Mouse (Mus musculus): ENCODE results near the gene Klk10. TPM values are rescaled to one million over a fixed set of nuclear protein-coding genes. Genes with fewer than 3 reads are reported as not detected.

The Klk10 gene
- not detected in 2 replicates for total RNA-seq (2015; ENCODE audit: low replicate concordance)
- total RNA-seq (2017; ENCODE audit: low replicate concordance) = not detected in 2 replicates

DNA sequence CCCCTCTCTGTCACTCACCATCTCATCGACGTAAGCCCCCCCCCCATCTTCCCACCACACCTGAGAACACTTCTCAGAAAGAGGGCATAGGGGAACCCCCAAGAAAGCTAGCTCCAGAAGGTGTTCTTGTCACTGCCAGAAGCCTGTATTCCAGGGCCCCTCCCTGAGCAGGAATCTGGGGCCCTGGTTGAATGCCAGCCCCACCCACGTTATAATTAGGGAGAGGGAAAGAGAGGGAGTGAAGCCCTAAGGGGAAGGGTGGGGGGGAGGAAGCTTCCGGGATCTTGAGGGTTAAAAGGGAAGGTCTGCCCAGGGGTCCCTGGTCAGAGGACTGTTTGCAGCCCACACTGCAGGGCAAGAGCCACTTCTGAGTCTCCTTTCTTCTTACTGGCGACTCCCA lies at the start of gene Klk10:
Gene Klk10 (plus strand): TSS at position 290 of the 400 bp plus-strand sequence.
- ATAC-seq (replicated peaks; ENCODE audit: low FRiP score, poor library complexity, severe bottlenecking) = no peak

DNA sequence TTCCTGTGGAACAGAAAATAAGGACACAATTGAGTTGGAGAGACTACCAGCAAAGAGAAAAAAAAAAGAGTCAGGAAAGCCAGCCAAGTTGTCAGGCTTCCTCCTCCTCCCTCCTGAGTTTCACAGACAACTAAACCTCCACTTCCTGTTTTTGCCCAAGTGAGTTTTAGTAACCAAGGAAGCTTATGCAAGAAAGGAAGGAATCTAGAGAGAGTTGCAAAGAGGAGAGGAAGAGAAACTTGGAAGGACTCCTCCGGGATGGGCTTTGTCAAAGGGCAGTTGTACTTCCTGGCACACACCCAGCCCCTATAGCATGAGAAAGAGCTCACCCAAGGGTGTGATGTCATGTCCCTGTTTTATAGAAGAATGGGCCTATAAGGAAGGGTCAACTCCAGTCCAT lies 33.0 kb upstream of the Klk10 start:
- no peak for ATAC-seq (replicated peaks; ENCODE audit: low FRiP score, poor library complexity, severe bottlenecking)

DNA sequence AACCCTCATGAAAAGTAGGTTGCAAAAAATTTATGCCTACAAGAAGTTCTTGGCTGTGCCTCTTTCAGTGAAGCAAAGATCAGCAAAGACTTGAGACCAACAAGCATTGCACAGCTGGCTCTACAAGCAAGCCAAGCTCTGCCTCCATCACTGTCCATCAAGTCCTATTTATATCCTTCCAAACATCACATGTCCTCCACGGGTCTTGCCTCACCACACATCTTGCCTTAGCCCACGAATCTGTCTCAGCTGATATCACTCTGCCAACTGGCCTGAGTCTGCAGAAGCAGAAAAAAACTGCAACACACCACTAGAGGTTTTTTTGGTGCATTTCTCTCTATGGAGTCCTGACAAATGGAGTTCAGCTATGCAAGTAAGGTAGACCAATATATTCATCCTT lies 28.0 kb upstream of the Klk10 start:
- ATAC-seq (replicated peaks; ENCODE audit: low FRiP score, poor library complexity, severe bottlenecking) = no peak

DNA sequence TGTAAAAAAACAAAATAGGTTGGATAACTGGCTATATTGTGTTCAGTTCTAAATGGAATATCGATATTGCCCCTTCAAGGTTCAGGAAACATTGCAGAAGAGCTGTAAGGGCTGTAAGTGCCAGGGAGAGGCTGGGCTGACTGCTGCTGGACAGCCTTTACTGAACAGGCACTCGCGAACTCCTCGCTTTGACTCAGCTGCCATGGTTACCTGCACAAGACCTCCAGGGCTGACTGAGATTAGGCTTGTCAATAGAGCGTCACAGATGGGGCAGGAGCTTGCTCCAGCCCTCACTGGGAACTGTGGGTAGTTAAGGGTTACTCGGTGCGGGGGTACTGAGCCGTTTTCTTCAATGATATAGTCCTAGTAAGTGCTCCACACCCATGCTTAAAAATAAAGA lies 14.4 kb upstream of the Klk10 start:
- ATAC-seq (replicated peaks; ENCODE audit: low FRiP score, poor library complexity, severe bottlenecking) = no peak

DNA sequence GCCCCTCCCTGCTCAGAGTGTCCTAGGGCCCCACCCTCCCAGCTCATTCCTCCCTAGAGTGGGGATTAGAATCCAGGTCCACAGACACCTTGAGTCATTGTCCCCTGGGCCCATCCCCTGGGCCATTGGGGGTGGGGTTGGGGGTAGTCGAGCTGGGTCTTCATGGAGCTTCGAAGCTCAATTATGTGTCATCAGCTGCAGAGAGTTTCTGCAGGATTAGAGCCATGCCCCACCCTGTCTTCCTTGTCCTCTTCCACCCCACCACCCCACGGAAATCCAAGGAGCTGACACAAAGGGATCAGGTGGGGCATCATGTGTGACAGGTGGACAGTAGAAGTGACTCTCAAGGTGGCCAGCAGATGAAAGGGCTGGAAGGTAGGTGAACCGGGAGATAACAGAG lies 12.2 kb upstream of the Klk10 start, which contains the start of gene Klk12:
Gene Klk12 (plus strand): TSS at position 301 of the 400 bp plus-strand sequence.
- no peak for ATAC-seq (replicated peaks; ENCODE audit: low FRiP score, poor library complexity, severe bottlenecking)

DNA sequence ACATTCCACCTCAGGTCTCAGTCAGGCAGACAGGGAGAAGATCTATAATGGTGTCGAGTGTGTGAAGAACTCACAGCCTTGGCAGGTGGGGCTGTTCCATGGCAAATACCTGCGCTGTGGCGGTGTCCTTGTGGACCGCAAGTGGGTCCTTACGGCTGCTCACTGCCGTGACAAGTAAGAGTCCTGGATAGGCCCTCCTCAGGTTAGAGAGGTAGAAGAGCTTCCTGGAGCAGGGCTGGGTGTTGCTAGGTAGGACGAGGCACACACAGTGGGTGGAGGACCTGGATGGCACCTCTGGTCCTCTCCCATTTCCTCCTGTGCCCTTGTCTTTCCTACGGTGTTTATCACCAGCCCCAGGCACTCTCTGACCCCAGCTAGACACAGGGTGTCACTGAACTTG lies 11.2 kb upstream of the Klk10 start:
- no peak for ATAC-seq (replicated peaks; ENCODE audit: low FRiP score, poor library complexity, severe bottlenecking)

DNA sequence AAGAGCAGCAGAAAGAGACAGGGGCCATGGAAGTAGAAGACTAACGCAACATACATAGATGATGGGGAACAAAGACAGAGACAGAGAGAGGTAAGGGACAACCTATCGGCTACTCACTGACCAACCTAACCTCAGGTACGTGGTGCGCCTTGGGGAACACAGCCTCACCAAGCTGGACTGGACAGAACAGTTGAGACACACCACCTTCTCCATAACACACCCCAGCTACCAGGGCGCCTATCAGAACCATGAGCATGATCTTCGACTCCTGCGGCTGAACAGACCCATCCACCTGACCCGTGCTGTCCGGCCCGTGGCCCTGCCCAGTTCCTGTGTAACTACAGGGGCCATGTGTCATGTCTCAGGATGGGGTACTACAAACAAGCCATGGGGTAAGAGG lies 10.1 kb upstream of the Klk10 start:
- no peak for ATAC-seq (replicated peaks; ENCODE audit: low FRiP score, poor library complexity, severe bottlenecking)

DNA sequence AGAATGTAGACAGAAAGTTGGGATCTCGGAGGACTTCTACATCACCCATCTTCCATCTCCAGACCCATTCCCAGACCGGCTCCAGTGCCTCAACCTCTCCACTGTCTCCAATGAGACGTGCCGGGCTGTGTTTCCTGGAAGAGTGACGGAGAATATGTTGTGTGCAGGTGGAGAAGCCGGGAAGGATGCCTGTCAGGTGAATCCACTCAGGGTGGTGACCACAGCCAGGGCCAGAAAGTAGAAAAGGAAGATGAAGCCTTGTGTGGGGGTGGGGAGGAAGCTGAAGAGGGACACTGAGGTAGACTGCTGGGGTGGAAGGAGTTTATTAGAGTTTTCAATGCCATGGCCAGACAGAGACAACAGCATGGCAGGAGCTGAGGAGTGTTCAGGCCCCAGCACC lies 8.9 kb upstream of the Klk10 start:
- ATAC-seq (replicated peaks; ENCODE audit: low FRiP score, poor library complexity, severe bottlenecking) = no peak

DNA sequence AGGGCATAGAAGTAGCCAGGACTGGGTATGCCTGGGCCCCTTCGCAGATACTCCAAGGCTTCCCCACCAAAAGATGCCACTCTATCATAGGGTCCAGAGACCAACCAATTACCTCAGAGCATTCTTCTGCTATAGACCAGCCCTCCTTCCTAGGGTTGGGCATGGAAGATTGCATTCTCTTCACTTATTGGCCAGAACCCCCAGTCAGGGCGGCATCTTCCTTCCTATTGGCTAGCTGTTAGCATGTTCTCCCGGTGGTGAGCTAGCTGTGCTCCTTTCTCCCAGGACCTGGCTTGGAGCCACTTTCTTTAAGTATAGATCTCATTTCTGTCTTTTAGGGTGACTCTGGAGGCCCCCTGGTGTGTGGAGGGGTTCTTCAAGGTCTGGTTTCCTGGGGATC lies 7.9 kb upstream of the Klk10 start:
- no peak for ATAC-seq (replicated peaks; ENCODE audit: low FRiP score, poor library complexity, severe bottlenecking)

DNA sequence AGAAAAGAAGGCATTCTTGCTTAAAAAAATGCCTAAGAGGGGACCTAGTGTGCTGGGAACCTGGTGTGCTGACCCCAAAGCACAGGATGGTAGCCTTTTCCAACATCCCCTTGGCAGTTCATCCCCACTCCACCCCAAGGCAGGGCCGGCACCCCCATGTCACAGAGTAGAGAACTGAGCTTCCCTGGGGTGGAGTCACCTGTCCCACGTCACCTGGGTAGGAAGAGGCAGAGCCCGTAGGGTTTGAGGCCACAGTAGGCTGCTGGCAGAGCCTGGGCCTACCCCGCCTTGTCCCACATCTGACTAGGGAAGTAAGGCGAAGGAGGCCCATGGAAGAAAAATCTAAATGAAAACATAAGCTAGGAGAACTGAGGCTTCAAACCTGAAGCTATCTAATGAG lies 6.5 kb upstream of the Klk10 start, which contains the start of gene Klk11:
Gene Klk11 (plus strand): TSS at position 241 of the 400 bp plus-strand sequence.
- ATAC-seq (replicated peaks; ENCODE audit: low FRiP score, poor library complexity, severe bottlenecking) = no peak

DNA sequence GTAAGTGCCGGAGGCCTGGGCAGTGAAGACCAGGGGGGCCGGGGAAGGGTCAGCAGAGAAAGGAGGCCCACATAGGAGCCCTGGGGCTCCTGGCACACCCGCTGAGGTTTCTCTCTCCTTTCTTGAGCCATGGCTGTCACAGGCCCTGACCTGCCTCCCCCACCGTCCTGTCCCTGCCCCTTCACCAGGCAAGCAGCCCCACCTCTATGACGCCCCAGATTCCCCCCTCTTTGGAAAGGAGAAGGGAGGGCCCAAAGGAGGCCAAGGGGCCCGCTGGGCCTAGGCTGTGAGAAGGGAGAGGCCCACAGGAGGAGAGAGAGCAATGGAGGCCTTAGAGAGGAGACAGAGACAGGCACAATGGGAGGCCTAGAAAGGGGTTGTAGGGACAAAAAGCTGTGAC lies 6.0 kb upstream of the Klk10 start:
- ATAC-seq (replicated peaks; ENCODE audit: low FRiP score, poor library complexity, severe bottlenecking) = no peak

DNA sequence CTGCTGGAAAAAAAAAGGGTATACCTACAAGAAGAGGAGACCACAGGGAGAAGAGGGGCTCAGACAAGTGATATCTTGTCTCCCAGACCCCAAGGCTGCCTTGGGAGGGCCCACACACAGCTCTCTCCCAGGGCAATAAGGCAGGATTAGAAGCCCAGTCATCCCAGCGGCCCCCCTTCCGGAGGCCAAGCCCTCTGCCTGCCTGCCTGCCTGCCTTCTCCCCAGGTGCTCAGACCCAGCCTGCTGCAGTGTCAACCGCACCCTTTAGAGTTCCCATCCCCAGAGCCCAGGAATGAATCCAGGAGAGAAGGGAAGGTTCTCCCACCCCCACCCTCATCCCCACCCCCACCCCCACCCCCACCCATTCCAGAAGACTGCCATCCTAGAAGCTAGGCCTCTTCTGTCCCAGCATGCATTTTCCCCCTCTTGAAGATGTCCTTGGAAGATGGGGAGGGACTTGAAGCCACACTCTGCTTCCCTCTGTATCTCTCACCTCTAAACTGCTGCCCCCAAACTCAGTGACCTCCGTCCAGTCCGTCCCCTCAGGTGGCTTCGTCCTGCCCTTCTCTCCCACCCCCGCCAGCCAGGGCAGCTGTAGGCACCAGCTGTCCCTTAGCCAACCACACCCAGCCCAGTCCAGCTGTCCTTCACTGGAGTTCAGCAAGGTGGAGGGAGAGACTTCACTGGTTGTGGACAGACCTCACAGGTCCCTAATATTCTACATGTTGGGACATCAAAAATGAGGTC lies 5.4 kb upstream of the Klk10 start:
- no peak for ATAC-seq (replicated peaks; ENCODE audit: low FRiP score, poor library complexity, severe bottlenecking)

DNA sequence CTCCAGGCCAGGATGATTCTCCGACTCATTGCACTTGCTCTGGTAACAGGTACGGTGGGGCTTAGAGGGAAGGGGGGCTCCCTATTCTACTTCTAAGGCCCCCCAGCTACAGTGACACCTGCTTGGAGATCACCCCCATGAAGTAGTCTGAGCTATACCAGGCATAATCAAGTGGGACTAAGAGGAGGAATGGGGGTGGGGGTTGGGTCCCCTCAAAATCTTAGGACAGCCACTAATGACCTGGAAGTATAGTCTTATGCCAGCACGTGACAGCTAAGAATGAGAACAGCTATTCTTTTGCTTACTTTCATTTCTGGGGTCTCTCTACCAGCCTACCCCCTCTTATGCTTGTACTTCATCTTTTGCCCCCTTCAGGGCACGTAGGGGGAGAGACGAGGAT lies 4.3 kb upstream of the Klk10 start:
- no peak for ATAC-seq (replicated peaks; ENCODE audit: low FRiP score, poor library complexity, severe bottlenecking)

DNA sequence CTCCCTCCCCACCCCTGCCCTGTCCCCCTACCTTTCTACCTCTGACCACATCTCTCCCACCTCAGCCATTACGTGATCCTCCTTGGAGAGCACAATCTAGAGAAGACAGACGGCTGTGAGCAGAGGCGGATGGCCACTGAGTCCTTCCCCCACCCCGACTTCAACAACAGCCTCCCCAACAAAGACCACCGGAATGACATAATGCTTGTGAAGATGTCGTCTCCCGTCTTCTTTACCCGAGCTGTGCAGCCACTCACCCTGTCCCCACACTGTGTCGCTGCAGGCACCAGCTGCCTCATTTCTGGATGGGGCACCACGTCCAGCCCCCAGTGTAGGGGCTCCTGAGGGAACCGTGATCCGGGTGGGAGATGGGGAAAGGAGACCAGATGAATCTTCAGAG lies 3.4 kb upstream of the Klk10 start:
- ATAC-seq (replicated peaks; ENCODE audit: low FRiP score, poor library complexity, severe bottlenecking) = no peak

DNA sequence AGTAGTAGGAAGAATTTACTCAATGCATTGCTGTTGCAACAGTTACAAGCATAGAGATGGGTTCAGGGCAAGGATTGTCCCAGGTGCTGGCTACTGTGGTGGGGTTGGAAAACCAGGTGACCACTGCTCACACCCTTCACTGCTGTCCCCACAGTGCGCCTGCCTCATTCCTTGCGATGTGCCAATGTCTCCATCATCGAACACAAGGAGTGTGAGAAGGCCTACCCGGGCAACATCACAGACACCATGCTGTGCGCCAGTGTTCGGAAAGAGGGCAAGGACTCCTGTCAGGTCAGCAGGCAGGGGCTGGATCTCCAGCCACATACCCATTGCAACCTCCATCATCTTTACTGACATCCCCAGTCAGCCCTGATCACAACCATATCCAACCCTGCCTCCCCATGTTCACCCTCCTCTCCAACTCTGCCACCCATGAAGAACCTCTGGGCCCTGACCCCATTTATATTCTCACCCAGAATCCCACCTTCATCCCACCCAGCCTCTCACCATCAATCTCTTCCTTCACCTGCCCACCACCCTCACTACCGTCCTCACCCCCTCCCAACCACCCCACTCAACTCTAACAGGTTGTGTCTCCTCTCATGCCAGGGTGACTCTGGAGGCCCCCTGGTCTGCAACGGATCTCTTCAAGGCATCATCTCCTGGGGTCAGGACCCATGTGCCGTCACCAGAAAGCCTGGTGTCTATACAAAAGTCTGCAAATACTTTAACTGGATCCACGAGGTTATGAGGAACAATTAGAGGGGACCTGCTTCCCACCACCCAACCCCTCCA lies 2.5 kb upstream of the Klk10 start:
- no peak for ATAC-seq (replicated peaks; ENCODE audit: low FRiP score, poor library complexity, severe bottlenecking)

DNA sequence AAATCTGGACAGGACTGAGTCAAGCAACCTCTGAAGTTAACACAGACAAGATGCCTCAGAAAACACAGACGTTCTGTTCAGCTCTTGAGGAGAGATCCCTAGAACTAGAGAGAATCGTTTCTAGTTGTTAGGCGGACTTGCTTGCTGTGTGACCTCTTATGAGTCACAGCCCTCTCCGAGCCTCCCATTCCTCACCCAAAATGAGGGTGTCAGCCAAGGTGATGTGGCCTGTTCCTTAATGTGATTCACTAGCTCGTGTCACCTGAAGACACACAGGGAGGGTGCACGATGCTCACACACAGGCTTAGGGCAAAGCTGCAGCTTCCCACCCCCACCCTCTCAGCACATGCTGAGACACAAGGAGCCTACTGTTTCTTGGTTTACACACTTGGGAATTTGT lies 594 bp upstream of the Klk10 start:
- ATAC-seq (replicated peaks; ENCODE audit: low FRiP score, poor library complexity, severe bottlenecking) = no peak

DNA sequence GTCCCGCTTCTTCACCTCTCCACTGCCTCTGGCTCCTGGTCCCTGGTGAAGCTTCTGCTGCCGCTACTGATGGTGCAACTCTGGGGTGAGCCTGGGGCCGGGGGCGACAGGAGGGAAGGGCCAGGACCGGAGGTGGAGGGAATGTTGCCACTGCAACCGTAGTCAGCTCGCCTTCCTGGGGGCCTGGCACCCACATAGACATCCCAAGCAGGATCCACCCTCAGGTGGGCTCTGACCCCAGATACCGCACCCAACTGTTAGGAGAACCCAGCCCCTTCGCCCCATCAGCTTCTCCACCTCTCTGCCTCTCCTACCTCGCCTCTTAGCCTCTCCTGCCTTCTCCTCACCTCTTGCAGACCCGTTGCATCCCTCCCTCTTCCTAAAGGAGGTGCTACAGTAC lies 706 bp downstream of the Klk10 start:
- ATAC-seq (replicated peaks; ENCODE audit: low FRiP score, poor library complexity, severe bottlenecking) = no peak

DNA sequence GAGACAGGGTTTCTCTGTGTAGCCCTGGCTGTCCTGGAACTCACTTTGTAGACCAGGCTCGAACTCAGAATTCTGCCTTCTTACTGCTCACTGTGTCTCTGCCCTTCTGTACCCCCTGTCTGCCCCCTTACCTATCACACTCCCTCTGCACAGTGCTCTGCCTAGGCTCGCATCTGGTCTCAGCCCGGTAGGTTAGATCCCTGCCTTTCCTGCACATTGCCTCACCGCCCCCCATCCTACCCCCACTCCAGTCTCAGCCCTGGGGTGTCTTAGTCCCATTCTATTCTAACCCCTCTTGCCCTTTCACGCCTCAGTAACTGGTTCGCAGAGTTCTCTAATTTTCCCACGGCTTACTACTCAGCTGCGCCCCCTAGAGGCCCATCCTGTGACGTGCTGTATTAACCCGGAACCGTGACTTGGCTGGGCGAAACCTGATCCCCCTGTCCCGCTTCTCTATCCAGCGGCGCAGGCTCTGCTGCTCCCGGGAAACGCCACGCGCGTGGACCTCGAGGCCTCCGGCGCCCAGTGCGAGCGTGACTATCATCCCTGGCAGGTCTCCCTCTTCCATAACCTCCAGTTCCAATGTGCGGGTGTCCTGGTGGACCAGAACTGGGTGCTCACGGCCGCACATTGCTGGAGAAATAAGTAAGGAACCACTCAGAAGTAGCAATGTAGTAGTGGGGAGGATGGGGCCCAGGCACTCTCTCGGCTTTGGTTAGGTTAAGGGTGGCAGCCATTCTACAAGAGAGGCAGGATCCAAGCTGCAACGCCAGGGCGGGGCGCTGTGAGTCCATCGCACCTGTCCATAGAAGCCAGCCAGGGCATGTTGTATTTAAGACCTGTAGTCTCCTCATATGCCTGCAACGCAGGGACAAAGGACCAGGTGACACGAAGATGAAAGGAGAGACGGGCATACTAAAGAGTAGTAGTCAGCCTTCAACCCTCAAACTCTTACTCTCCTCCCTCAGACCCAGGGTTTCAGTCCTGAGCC lies 1.7 kb downstream of the Klk10 start:
- no peak; the same call in 1 of the 2 replicates for ATAC-seq (replicated peaks; ENCODE audit: low FRiP score, poor library complexity, severe bottlenecking)

DNA sequence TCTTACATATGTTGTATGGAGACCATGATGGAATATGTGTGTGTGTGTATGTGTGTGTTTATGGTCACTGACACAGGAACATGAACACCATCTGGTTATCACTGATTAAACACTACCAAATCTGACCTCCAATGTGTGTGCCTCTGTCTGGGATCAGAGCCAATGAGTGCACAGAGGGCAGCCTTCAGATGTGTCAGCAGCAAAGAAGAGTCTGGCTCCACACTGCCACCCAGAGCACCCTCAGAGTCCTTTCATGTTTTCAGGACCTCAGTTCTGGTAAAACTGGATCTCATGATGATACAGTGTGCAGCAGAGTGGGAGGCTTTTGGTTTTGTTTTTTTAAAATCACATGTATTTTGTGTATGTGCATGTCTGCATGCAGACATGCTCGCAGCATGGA lies 4.5 kb downstream of the Klk10 start:
- no peak for ATAC-seq (replicated peaks; ENCODE audit: low FRiP score, poor library complexity, severe bottlenecking)

DNA sequence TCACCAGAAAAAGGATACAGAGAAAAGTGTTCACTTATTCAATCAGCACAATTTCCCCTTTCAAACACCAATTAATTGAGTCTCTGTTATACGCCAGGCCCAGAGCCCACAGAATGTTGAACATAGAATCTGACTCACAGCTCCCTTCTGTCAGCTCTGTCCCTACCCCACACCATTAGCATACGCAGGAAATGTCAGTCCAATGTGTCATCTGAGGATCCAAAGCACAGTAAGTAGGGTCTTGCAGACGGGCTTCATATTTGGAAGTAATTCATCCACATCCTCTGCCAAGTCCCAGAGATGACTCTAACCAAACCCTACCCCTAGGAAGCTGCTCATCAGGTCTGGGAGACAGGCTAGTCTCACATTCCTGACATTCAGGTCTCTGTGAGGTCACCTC lies 7.3 kb downstream of the Klk10 start:
- ATAC-seq (replicated peaks; ENCODE audit: low FRiP score, poor library complexity, severe bottlenecking) = no peak
